Mouse (Mus musculus): ENCODE data around the gene Gm49601.

Gm49601 gene

DNA sequence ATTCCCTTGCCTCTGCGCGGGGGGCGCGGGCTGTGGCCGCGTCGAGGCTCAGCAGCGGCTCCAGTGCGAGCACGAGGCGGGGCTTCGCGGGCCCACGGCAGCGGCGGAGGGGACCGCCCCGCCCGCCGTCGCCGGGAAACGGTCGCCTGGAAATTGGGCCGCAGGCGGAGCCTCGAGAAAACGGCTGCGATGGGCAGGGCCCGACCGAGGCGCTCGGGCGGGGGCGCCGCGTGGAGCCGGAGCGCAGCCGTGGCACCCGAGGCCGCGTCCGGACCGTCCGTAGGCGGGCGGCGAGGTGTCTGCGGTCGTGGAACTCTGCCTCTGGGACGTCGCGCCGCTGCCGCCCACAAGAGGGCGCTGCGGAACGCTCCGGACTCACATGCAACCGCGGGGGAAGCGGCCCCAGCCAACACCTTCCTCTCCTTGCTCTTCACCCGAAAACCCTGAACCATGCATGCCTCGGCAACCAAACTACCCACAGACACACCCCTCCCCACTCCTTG, at the start of gene Gm49601:
Gene Gm49601, minus strand, starts transcription at position 52 of the 503 bp plus-strand sequence.
- DNase-seq (ENCODE audit: low read depth, low spot score): peak; percentile 78

DNA sequence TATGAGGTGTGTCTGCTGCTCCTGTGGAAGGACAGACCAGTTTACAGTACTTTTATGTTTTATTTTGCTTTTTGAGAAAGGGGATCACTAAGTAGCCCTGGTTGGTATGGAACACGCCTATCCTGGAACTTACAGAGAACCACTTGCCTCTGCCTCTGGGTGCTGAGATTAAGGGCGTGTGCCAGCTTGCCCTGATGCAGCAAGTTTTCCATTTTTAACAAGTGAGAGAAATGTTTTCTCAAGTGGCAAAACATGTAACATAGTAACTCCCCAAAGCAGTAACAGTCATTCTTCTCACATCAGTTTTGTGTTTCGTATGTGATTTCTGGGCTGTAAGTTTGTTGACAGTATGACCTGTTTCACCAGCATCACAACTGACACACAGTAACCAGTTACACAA, 46.8 kb upstream of the Gm49601 start:
- no peak for DNase-seq (ENCODE audit: low read depth, low spot score)

DNA sequence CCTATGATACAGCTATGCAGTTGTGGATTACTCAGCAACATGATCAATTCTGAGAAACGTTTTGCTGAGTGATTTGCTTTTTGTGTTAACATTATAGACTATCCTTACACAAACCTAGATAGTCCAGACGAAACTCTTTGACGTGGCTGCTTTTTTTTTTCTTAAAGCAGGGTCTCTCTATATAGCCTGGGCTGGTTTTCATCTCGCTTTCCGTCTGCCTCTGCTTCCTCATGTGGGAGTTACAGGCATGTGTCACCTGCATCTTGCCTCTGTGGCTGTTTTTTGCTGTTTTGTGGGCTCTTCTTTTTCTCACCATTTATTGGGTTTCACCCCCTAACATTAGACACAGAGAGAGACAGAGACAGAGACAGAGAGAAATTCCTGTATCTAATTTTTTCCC, 45.8 kb upstream of the Gm49601 start:
- no peak for DNase-seq (ENCODE audit: low read depth, low spot score)

DNA sequence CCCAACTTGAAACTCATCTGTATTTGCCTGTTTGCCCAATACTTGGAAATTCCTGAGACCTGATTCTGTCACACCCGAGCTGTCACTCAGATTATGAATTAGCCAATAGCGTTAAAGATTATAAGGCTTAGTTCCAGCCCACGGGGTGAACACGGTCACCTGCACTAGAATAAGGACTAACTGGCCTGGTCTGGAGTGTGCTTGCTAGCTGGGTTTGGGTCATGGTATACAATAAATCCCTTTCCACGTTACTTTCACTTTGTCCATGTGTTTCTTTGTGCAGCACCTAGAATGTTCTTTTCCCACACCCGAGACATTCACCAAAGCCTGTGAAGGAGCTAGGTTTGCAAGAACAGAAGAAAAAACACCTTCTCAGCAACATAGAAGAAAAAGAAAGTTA, 43.7 kb upstream of the Gm49601 start:
- DNase-seq (ENCODE audit: low read depth, low spot score): no peak

DNA sequence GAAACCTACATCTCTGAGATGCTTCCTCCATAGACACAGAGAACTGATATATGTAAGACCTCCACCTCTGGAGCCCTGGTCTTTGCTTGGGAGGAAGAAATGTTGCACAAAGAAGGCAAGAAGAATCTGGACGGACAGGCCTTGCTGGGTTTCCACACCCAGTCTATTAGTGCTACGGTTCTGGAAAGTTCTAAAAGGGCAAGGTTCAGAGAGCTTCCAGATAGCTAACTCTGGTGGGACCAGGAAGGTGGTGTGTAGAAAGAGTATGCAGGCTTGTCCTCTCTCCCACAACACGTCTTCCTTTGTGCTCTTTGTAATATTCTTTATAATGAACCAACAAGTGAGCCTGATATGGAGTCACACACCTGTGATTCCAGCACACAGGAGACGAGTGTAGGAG, 32.4 kb upstream of the Gm49601 start:
- DNase-seq (ENCODE audit: low read depth, low spot score): no peak

DNA sequence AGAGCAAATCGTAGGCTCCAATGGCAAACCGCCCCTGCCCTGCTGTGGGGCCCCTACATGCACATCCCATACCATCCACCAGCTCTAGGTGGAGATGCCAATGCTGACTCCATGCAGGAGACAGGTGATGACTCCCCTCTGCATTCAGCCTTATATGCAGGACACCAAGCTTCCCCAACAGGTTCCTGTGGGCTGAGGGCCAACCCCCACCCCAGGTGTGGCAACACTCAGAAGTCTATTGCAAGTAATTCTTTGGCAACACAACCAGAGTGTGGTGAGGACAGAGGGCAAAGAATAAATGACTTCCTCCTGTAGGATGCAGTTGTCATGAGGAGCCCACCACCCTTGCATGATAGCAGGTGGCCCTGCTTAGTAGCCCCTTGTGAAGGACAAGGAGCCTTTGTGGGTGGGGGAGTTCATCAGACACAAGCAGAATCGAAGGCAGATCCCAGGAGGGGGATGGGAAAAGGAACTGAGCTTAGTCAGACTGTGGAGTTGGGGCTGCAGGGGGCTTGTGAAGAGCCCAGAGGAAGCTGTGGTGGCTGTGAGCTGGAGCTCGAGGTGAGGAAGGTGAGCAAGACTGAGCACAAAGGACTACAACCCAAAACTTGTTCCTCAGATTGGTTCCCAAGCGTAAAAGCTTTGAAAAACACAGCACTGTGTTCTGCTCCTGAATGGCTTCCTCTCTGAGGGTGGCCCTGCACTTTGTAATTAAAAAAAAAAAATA, 29.3 kb upstream of the Gm49601 start:
- no peak for DNase-seq (ENCODE audit: low read depth, low spot score)

DNA sequence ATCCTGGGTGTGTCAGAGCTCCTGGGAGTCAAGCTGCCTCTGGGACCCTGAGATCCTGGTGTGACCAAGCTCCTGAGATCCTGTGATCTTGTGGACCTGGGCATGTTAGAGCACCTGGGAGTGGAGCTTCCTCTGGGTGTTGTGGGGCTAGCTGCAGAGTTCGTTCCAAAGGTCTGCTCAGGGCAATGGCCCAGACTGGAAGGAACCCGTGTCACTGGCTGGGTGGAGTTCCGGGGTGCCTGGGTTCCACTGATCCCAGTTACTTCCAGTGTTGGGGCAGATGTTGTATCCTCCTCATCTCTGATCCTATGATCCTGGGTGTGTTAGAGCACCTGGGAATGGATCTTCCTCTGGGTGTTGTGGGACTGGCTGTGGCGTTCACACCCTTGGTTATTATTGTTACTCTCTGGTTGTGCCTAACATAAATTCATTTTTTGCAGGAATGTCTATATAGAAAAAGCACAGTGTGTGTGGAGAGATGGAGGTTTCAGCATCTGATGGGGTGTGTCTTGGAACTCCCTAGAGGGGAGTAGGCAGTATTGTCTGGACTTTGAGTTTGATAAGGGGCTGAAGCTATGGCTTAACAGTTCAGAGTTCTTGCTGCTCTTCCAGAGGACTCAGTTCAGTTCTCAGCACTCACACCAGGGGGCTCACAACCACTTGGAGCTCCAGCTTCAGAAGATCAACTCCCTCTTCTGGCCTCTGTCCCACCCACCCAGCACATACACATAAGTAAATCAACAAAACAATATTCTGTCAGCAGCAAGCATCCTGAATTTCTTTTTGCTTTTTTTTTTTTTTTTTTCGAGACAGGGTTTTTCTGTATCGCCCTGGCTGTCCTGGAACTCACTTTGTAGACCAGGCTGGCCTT, 27.3 kb upstream of the Gm49601 start:
- DNase-seq (ENCODE audit: low read depth, low spot score): peak; percentile 63

DNA sequence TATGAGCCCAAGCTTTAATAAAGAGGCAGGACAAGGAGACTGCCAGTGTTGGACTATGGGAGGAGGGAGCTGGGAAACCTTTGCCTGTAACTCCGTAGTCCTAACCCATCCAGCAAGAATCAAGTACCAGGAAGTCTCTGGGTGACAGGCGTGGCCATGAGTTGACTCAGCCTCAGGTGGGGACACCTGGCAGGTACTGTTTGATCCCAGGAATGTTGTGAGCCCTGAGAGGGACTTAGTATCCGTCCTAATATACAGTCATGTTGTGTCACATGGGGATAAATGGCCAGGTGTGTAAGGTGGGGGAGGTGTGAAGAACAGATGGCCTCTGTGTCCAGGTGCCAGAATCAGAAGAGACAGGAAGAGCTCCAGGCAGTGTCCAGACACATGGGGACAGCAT, 22.9 kb upstream of the Gm49601 start:
- no peak for DNase-seq (ENCODE audit: low read depth, low spot score)

DNA sequence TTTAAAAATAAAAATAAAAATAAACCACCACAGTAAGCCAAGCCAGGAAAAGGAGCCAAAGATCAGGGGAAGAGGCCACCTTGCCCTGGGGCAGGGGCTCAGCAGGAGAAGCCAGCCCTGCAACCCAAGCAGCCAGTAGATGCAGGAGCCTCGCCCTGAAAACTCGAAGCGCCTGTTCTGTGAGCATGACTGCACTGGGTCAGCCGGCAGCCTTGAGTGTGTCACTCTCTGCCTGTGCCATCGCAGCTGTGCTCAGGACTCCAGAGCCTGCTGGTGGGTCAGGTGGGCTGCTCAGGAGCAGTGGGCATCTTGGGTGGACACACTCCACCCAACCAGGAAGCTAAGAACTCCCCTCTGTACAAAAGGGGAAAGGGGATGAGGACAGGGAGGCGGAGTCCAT, 19.1 kb upstream of the Gm49601 start:
- no peak for DNase-seq (ENCODE audit: low read depth, low spot score)

DNA sequence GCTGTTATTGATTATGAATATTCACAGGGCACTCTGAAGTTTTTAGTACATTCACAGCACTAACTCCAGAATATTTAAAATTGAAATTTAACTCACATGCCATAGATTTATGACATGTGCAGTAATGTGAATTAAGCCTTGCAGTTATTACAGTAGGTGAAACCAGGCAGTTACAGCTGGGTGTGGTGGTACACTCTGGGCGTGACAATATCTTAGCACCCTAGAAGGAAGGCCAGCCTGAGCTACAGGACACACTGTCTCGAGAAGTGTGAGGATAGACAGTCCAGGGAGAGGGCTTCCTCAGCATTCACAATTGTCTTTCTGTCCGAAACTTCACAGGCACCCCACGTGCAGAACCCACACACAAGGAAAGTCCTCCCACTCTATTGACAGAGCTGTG, 18.3 kb upstream of the Gm49601 start:
- no peak for DNase-seq (ENCODE audit: low read depth, low spot score)

DNA sequence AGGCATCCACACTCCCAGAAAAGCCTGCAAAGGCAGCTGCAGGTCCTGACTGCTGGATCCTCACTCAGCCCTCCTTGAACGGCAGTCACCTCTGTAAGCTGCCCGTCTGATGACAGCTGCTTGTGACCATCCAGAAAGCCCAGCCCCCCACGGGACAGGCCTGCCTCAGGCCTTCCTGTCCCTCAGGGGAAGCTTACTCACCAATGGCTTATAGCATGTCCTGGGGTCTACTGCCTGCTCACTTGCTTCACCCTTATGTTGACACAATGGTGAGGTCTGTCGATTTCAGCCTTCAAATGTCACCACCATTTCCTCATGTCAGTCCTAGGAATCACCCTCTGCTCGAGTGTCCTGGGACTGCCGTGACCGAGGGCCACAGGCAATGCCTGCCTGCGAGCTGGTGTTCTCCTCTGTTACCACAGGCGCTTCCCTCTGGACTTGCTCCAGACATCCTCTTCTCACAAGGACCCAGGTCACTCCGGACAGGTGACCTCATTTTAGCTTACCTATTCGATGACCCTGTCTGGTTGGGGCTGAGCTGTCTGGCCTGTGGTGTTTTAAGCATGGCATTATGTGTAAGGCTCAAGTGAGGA, 17.3 kb upstream of the Gm49601 start:
- DNase-seq (ENCODE audit: low read depth, low spot score): no peak

DNA sequence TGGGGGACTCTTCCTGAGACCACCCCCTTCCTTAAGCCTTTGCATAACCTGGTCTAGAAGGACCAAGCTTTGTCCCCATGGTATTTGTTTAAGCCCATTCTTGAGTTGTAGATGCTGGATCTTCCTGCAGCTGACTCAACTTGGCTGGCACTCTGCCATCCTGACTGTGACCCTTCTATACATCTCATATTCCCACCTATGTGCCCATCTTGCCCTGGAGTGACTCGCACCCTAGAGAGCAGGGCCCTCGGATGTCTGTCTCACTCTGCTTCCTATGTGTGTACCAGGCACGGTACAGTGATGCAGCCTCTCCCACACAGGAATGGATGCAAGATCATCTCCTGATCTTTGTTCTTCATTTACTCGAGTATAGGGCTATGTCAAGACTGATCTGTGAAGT, 16.7 kb upstream of the Gm49601 start:
- no peak for DNase-seq (ENCODE audit: low read depth, low spot score)

DNA sequence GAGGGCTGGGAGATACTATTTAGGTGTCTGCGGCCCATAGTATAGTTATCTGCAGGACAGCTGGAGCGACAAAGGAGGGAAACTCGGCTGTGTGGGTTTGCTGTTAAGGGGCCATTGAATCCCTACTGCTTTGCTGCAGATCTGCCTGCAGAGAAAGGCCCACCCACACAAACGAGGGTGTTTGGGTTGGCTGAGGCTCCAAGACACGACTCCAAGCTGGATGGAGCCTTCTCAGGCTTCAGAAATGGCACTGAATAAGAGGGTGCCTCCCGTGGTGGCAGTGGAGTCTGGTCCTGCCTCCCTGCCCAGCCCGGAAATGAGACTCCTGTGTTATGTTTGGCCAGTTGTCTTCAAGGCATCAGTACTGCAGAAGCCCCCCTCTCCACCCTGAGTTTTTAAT, 16.1 kb upstream of the Gm49601 start:
- DNase-seq (ENCODE audit: low read depth, low spot score): no peak

DNA sequence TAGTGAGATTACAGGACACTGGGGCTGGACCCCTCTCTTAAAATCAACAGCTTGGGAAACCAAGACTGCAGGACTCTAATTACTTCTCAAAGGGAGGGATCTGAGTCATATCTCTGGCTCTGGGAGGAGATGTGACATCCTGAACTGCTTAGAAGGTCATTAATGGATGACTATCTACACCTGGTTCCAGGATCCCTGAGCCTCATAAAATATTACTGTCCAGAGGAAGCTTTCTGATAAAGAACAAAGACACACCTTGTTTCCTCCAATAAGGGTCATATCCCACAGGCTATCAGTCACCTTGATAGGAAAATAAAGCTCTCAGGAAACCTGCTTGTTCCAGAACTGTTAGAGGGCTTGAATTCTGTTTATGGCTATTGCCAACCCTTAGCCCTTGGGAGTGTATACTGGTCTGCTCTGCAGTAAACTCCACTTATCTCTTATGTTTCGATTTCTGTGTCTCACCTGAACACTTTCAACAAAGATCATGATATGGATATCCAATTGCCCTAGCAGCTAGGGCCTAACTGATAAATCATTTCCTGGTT, 13.2 kb upstream of the Gm49601 start:
- no peak for DNase-seq (ENCODE audit: low read depth, low spot score)

DNA sequence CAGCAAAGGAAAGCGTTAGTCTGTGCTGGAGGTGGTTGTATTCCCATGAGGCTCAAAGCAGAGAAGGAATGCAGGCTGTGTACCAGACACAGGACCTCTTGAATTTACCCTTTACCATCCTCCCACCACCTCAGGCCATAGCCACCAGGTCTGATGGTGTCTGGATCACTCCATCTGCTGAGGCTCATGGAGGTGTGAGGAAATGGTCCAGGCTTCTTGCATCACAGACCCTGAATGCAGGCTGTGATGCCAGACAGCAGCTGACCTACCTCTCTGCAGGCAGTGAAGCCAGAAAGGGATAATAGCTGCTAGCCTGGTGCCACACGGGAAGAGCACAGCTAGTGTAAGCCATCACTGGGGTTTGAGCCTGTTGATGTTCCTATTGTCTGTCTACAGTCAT, 12.2 kb upstream of the Gm49601 start:
- DNase-seq (ENCODE audit: low read depth, low spot score): no peak

DNA sequence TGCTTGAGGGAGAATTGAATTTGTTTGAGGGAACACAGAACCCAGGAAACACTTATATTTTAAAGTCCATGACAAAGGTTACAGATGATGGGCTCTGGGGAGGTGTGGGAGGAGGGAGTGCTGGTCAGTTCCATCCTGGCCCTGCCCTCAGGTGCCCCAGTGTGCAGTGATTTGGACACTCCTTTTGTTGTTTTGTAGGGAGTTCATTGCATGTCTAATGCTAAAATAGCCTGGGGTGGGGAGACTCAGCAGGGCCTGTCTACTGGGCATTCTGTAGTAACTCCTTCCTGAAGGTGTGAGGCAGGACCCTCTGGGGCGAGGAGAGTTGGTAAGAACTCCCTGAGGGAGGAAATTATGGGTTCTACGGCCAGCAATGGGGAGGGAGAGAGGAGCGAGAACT, 10.6 kb upstream of the Gm49601 start:
- DNase-seq (ENCODE audit: low read depth, low spot score): no peak

DNA sequence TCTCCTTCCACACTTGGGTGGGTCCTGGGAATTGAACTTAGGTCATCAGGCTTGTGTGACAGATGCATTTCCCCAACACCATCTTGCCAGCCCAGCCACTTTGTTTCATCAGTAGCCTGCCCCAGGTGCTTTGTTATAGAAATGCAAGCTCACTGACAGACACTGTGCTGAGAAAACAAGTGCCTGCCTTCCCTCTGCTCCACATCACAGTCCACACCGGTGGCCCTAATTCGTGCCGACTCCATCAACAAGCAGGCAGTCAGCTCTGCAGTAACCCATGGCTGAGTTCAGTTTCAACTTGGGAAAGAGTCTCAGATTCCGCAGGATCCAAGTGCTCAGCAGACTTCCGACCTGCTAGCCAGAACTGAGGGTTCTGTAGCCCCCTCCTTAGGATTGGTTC, 10.2 kb upstream of the Gm49601 start:
- DNase-seq (ENCODE audit: low read depth, low spot score): no peak

DNA sequence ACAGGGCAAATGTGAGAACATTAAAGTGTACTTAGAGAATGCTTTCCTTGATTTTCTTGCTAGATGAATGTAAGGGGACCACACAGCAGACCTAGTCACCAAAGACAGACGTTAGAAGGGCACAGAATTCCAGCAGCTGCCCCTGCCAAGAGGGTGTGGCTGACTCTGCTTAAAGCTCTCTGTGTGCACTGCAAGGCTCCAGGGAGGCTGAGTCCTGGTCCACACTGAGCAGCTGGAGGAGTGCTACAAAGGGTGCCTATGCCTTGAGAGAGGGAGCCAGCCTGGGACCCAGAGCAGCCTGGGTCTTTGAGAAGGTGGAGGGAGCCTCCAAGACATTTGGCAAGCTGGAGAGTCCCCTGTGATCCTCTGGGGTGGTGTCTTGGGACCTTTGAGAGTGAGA, 7.1 kb upstream of the Gm49601 start:
- DNase-seq (ENCODE audit: low read depth, low spot score): no peak

DNA sequence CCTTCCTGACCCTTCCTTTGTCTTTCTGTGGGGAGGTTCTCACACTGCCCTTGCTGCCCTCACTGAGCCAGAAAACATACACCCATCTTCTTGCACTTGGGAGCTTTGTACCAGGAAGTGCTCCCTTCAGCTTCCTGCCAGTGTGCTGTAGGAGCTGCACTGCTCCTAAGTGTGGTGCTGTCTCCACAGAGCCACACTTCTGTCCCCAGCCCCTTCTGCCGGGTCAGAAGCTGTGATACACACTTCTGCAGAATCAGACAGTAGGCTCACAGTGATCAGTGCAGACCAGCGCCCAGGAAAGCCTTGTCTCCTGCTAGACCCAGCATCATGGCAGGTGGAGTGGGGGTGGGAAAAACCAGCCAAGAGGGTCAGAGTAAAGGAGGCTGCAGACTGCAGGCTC, 6.6 kb upstream of the Gm49601 start:
- DNase-seq (ENCODE audit: low read depth, low spot score): no peak

DNA sequence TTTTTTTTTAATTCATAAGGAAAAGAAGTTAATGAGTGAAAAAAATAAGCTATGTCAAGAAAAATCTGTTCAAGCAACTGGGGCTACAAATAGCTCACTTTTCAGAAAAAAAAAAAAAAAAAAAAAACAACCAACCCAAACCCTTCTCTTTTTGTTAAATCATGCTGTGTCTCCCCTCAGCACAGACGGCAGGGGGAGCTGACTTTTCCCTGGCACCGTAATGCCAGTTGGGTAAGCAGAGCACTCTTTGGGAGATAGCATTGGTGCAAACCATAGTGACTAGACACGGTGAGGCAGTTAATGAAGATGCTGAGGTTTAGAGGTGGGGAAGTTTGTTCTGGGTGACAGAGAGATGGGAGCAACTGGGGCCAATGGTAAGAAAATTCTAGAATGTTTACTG, 5.8 kb upstream of the Gm49601 start:
- DNase-seq (ENCODE audit: low read depth, low spot score): no peak

DNA sequence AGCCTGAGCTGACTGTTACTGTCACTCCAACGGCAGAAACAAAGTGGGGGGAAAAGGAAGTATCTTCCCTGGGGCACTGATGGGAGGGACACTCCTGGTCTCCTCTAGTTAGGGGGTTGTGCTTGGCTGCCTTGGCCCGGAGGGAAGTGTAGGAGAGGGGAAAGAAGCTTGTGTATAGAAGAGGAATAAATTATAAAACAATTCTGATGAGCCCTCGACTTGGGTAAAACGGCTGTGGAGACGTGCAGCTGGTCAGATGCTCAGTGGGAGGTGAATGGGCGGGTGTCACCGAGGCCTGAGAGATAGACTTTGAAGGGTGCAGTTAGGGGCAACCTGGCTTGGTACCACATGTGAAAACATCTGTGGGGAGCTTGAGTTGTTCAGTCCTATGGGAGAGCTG, 4.9 kb upstream of the Gm49601 start:
- DNase-seq (ENCODE audit: low read depth, low spot score): no peak

DNA sequence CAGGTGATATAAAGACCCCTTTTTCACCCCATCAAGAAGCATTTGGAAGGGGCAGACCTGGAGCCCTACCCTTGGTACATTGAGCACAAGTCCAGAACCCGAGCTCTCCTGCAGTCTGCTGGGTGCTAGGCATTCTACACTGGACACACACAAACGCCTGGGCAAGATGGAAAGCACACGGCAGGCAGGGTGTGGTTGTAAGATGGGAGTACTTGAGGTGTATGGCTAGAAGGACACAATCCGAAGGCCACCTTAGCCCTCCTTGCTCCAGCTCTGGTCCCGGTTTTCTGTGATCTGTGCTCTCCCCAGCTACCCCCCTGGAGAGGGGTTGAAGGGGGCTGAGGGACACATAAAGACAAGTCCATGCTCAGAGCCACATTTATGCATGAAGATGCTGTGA, 4.1 kb upstream of the Gm49601 start:
- no peak for DNase-seq (ENCODE audit: low read depth, low spot score)

All from ES-CJ7 (cell line).